Mouse (Mus musculus) central nervous system, embryonic 11.5 days (tissue): ENCODE results near the gene Gm6710. TPM values are rescaled to one million over a fixed set of nuclear protein-coding genes. Genes with fewer than 3 reads are reported as not detected.

Source experiments
- polyA plus RNA-seq: library from polyadenylated mRNA; depleted of rRNA; stranded (reverse); fragments of >200 nt; gene quantifications from 2 replicates; pipeline ENCODE4 v1.2.3, GENCODE M21; 2012; rRNA removed

Gene Gm6710
- 2.4 and 7.5 TPM in 2 replicates for polyA plus RNA-seq

GRCm38 (mm10) chr2:175869024-175869423, at the start of gene Gm6710:
Gm6710 (plus strand) TSS chr2:175869219.

Other genes starting within 250 kb of the Gm6710 start
- not detected in 2 replicates for gene Gm11007, start 225.2 kb upstream of the Gm6710 start, polyA plus RNA-seq
- gene Zfp969, start 165.6 kb upstream of the Gm6710 start, polyA plus RNA-seq = not detected in 2 replicates
- not detected in 2 replicates for gene Gm2007, start 127.7 kb upstream of the Gm6710 start, polyA plus RNA-seq
- 2.4 and 5.6 TPM in 2 replicates for gene Gm14288, start 68.1 kb upstream of the Gm6710 start, polyA plus RNA-seq
- gene Zfp966, start 61.9 kb downstream of the Gm6710 start, polyA plus RNA-seq = 3.0 and 8.6 TPM in 2 replicates
- 3.1 and 9.9 TPM in 2 replicates for gene Gm2026, start 96.1 kb downstream of the Gm6710 start, polyA plus RNA-seq